Mouse (Mus musculus) kidney, adult 18-20 months (tissue): ENCODE data around the gene Exosc5.

Experiments
- DNase-seq: peaks from one replicate; pipeline ENCODE4 v3.0.0; 2021

Exosc5 gene

DNA sequence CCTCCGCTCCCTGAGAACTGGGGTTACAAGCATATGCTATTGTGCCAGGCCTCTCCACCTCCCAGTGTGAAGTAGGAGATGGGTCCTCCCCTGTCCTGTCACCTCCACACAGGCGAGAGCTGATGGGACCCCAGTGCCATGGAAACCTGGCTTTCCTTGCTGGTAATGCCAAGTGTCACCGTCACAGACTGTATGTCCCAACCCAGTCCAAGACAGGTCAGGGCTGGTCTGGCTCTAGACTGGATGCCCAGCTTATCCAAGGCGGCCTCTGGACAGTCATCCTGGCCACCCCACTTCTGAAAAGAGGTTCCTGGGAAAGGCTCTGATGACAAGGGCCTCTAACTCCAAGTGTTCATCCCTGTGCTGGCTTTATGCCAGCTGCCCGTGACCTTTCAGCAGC, 21.9 kb upstream of the Exosc5 start:
- no peak for DNase-seq

DNA sequence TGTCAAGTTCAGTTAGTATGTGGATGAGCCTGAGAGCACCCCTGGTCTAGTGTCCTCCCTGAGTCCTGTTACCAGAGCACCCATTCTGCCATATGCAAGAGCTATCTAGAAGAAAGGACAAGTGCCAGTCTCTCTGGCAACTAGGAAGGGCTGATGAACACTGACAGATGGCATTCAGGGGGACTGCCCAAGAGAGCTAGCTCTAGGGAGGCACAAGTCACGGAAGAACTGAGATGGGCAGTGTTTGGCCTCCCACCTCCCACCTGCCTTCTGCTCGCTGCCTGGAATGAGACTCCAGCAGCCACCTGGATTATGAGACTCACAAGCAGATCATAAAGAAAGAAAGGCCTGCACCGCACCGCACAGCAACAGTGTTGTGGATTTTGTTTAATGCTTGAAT, 19.2 kb upstream of the Exosc5 start:
- DNase-seq = no peak

DNA sequence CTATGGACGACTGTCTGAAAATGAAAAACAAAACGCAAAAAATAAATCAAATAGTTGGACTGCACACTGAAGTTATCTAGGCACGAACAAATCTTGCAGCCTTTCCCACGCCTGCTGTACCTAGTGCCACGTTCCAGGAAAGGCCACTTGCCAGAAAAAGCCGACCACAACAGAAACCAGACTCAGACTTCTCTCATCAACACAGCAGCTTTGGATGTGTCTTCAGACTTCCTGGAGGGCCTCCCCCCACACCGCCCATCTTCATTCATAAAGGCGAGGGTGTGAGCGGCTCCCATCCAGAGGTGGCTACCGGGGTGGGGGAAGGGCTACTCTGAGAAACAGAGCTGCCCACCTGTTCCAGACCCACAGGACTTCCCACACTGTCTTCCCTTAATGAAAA, 14.8 kb upstream of the Exosc5 start:
- DNase-seq = no peak

DNA sequence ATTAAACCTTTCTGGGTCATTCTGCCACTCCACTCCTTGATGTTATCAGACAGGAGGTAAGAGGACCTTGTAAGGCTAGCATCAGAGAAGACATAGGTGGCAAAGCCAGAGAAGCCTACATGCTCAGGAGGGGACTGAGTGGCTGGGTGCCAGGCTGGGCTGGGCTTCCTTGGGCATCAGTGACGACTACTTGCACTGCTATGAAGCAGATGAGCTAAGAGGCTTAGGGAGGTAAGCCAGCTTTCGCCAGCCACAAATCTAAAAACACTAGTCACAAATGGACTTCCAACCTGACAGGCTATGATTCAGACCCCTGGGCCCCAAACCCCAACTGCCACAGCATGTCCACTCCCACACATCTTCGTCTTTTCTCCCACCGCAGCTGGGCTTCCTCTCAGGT, 14.3 kb upstream of the Exosc5 start:
- DNase-seq = no peak

DNA sequence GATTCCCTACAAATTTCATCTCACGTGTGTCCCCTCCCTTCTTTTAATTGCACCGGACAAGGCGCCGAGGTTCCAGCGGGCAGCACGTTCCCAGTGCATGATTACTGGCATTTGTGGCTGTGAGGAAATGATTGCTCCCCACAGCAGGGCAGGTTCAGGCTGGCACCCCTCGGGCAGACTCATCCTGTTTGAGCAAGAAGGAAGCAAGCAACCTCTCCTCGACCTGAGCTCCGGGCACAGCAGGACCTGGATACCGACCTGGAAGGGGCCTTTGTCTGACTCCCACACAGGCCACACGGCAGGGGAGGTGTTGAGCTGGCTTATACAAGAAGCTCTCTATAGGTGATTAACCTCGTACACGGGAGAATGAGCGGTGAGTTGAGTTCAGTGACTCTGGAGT, 13.9 kb upstream of the Exosc5 start:
- peak; percentile 26 for DNase-seq

DNA sequence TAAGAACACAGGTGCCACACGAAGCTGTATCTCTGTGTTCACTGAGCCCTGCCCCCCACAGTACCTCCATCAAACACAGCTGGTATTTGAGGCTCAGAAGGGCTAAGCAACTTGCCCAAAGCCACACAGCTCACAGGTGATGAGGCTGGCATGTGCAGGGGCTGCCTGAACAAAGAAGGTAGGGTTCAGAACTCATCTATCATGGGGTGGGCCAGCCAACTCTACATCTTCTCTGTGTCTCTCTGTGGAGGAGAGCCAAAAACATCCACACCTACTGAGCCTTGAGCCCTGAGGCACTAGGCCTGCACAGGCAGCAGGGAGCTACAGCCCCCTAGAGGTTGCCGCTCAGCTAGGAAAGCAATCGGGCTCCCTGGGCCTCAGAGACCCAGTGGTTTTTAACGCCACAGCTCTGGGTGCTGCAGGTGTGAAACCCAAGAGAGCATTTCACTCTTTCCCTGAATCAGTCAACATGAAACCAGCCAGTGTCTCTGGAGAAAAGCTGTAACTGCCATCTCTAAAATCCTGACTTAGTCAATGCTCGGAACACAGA, 11.3 kb upstream of the Exosc5 start:
- DNase-seq = no peak

DNA sequence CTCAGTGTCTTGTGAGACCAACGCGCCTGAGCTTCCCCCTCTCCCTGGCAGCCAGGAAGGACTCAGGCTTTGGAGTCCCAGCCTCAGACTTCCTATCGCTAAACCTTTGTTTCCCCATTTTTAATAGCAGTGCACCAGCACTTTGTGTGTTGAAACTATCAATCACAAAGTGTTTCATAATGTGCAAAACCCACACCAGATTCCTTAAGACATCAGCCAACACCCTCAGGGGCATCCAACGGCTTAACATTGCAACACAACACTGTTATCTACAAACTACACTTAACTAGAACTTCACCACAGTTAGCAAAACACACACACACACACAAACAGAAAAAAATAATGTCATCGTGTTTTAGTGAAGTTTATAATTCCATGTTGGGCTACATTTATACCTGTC, 9.1 kb upstream of the Exosc5 start:
- no peak for DNase-seq

DNA sequence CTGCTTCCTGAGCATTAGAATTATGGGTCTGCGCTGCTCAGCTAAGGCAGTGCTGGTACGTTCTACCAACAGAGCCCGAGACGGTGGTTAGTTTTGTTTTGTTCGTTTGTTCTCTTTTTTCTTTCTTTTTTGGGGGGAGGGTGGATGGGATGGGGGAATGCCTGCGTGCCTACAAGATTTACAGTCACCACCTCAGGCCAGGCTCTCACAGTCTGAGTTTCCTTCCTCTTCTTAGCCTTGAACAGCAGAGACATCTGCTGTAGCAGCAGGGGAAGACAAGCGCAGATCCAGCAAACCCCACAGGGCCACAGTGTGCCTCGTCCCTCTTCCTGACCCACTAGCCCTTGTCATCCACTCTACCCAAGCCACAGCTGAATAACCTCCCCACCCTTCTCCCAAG, 7.7 kb upstream of the Exosc5 start:
- no peak for DNase-seq

DNA sequence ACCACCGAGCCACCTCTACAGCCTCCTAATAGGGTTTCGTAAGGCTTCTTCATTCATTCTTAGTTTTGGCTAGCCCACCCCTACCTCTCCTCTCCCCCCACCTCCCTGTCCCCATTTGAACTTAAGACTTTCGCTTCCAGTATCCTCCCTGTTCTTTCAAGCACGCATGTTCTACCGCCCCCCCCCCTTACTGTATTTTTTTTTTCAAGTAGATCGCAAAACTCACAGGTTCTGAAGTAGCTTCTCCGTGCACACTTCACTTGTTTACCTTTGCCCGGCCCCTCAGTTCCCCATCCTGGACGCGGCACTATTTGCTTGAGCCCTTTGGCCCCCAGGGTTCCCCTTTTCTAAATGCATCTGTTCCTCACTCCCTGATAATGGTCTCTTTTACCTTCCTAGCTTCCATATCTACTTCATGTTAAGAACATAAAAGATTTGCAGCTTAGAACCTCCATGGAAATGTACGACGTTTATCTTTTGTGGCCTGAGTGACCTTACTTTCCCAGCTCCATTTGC, 6.7 kb upstream of the Exosc5 start:
- no peak for DNase-seq

DNA sequence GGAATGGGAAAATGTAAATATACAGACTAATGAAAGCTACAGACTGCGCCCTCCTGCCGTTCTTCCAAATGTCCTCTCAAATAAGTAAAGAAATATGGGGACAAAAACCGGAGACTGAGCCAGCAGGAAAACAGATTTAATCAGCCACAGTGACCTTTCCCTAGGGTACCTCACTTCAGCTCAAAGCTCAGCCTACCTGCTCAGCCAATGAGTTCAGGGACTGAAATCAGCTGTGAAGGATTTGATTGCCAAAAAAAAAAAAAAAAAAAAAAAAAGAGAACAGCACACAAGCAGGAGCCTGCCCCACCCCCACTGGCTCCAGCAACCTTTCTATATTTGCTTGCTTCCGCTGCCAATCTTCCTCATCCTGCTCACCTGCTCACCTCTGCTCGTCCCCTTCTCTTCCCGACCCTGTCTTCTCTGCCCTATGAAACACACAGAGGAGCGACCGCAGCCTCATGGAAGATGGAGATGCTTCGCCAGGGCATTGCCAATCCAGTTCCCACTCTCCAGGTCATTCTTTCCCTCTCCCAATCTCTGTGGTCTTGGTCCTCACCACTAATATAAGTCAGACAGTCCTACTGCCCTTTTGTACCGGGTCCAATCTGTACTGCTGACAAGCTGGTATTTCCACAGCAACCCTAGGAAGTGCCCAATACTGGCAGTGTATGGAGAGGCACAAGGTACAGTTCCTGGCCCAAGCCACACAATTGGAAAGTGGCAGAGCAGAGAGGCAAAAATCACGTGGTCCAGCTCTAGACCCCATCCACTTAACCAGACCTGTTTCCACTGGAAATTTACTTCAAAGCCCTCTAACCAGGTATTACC, 3.1 kb upstream of the Exosc5 start:
- DNase-seq = peak; percentile 74

DNA sequence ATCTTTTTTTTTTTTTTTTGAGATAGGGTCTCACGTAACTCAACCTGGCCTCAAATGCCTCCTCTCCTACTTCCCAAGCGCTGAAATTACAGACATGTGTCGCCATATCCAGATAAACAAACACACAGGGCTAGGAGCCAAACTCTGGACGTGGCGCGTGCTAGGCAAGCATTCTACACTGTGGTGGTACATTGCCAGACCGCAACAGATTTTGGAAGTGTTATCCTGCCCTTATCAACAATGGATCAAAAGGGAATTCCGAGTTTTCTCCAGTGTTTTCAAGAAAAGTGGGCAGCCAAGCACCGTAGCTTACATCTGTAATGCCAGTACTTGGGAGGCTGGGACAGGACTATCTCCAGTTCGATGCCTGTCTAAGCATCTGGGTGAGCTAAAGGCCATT, 1.2 kb upstream of the Exosc5 start:
- DNase-seq = peak; percentile 29

DNA sequence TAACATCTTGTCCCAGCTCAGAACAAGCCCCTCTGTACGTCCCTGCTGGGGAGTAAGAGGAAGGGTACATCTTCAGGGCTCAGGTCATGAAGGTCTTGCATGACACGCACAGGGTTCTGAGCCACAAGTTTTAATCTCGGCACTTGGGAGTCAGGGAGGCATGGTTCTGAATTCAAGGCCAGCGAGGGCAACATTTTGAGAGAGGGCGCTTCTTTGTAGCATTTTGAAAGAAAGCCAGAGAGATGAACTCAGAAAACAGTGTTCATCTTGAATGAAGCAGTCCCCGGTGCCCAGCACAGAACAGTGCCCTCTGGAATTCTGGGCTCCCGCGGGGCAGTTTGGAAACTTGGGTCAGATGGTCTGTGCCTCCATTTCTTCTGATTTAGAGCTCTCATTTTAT, 7.4 kb downstream of the Exosc5 start:
- DNase-seq = no peak

DNA sequence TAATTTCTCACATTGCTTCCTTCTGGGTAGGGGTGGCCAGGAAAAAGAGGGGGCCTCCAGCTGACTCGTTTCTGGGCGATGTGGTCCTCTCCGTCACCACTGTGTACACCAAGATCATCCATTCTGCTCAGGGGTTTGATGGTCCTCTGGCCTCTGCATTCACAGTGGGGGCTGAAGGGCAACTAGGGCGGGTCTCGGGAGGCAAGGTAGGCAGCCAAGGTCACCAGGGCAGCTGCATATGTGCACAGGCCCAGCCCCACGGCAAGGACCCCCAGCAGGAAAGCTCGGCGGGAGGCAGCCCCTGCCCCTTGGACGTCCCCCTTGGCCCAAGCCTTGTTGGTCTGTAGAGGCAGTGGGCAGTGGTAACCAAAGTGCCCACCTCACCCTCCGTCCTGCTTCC, 10.2 kb downstream of the Exosc5 start:
- no peak for DNase-seq

DNA sequence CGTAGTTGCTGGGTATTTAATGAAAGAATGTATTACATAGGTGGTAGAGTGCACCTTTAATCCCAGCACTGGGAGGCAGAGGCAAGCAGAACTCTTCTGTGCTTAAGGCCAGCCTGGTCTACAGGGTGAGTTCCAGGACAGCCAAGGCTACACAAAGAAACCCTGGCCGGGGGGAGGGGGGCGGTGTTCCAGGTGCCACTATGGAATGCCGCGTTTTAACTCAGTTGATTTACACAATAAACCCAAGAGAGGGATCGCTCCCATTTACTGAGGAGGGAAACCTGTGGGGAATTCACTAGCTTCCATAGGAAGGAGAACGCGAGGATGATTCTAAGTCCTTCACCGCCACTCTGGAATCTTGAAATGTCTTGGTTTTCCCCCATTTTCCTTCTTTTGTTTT, 10.7 kb downstream of the Exosc5 start:
- DNase-seq = no peak

DNA sequence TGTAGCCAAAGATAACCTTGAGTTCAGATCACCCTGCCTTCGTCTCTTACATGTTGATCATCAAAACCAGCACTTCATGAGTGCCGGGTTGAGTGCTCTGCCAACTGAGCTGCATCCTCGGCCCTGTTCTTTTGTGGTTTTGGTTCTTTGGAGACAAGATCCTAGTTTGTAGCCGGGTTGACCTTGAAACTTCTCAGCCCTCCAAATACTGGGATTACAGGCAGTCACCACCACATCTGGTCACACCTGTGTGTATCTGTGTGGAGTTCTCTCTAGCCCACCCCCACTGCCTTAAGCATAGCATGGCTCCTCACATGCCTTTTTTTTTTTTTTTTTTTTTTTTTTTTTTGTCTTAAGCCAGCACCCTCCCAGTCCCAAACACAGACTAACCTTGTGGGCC, 11.1 kb downstream of the Exosc5 start:
- no peak for DNase-seq

DNA sequence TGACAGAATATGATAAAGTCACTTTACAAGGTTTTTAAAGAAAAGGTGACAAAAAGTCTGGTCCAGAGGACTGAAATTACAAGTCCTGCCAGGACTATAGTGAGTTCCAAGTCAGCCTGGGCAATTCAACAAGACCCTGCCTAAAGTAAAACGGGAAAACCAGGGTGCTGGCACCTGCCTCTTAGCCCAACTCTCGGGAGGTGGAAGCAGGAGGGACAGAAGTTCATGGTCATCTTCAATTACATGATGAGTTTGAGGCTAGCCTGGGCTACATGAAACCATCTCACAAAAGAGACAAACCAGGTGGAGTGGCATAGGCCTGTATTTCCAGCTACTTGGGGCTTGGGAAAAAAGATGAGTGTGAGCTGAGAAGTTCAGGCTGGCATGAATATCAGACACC, 12.7 kb downstream of the Exosc5 start:
- DNase-seq = no peak

DNA sequence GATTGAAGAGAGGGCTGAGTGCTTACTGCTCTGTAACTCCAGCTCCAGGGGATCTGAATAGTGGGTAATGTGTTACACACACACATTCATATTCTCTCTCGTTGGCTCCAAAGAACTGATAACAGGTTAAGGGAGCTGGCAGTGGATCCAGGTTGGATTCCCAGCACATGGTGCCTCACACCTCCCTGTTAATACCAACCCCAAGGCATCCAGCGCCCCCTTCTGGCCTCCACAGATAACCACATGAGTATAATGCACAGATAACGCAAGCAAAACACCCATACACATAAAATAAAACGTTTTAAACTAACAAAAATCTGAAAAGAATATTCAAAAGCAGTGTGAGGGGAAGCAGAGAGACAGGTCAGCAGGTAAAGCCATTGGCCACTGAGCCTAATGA, 13.5 kb downstream of the Exosc5 start:
- no peak for DNase-seq

DNA sequence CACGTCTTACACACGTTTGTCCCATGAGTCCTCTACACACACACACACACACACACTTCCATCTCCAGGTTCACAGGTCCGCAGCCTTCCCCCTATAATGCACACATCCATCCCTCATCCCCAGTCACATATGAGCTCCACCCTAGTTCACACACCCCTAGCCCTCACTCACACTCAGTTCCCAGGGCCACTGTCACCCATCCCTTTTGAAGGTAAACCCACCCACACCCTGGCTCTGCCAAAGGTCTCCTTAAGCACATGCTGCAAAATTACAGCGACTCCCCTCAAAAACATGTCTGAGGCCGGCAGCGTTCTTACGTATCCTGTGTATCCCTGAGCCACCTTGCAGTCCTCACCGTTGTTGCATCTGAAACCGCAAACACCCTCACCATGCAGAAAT, 15.3 kb downstream of the Exosc5 start:
- DNase-seq = no peak

DNA sequence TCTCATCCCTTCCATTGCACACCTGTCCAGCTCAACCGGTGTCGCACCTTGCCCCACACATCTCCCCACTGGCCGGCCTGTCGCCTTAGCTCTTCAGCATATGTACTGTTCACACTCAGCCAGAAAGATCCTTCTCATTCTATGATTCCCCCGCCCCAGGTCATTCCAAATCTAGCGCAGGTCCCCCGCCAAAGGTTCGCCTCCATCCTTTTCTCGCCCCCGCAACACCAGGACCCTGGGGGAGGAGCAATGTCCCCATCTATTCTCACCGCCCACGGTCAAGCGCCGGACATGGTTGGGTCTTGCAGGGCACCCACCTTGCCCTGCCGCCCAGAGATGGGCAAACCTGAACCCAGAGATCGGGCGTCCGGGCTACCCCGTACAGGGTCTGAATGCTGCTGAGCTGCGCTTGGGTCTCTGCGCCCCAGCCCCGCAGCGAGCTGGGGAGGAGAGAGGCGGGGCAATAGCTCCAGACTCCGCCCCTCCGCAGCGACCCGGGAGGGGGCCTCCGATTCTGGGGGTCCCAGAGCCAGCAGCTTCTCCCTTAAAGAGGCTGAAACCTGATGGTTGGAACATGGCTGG, 15.8 kb downstream of the Exosc5 start, which contains the start of gene Tmem91:
TSS of gene Tmem91 (minus strand) at position 448 of the 582 bp plus-strand sequence.
- no peak for DNase-seq

DNA sequence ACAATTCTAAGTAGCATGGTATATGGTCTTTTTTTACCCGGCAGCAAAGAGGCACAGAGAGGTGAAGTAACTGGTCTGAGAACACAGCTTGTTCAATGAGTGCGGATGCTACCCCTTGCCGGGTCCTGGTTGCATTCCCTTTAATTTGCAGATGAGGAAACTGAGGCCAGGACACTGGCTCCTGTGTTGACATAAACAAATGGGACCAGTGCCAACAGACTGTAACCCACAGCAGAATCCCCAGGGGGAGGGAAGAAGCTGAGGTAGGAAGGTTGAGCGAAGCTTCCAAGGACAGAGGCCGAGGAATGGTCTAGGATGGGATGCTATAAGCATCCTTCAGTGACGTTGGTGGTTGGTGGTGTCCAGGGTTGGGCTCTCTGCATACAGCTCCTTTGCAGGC, 16.4 kb downstream of the Exosc5 start:
- DNase-seq = no peak

DNA sequence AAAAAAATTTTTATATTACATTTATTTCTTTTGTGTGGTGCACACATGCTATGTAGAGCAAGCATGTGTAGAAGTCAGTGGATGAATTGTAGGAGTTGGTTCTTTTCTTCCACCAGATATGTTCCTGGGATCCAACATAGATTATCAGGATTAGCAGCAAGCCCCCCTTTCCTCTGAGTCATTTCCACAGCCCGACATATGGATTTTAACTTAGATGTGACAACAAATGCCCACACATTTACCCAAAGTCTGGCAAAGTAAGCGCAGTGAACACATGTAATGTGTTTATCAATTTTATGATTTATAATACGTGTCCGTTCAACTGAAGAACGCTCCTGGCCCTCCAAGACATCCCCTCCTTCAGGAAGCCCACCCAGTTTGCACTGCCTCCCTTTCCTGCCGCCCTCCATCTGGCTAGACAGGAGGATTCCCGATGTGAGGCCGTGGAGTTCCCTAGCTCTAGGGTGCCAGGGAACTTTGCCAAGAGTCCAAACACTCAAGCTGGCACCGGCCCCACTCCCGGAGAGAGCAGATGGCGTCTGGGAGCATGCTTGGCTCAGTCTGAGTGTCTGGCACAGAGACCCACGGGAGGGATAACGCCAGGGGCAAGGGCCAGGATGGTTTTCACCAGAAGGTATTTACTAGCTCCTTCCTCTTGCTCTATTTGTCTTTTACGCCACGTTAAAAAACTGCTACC, 17.3 kb downstream of the Exosc5 start:
- peak; percentile 88 for DNase-seq

DNA sequence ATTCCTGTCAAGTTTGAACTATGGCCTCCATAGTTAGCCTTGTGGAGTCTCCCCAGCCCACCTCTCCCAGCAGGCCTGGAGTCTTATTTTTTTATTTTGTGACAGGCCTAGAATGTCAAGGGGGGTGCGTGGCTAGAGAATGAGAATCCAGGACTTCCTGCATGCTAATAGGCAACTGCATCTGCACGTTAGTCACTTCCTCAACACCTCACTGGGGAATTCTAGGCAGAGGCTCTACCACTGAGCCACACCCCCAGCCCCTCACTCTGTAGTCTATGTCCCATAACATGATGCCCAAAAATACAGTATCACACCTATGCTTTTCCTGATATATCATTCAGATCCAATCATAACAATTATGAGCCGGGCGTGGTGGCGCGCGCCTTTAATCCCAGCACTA, 18.0 kb downstream of the Exosc5 start:
- DNase-seq = no peak

DNA sequence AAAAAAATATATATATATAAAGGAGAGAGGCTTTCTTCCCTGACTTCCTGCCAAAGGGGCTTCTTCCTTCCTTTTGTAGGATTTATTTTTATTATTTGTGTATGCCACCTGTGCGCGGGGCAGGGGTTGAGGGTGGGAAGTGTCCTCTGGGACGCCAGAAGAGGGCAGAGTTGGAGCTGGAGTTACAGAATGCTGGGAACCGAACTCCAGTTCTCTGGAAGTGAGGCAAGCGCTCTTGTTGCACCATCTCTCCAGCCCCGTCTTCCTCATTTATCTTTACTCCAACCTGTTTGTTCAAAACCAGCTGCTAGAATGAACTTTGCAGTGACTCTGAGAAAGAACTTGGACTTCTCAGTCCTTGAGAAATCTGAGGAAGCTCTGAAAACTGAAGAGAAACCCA, 21.0 kb downstream of the Exosc5 start:
- DNase-seq = no peak
